Mouse (Mus musculus) lung, embryonic 16.5 days (tissue): ENCODE measurements at regions not wholly inside any gene's neighbourhood (a gene's known extent, or its start where the extent isn't known, plus 50 kb on each side); places are given as distances from the start of the nearest gene placed in this dataset.

Source experiments
- ATAC-seq: fragments of 200-750 bp; cut with Nextera tagmentation; 2 replicates; pipeline ENCODE4 v1.8.0; 2017; ENCODE audit warnings: low read depth, mild to moderate bottlenecking, moderate library complexity
- H3K27ac ChIP-seq: fragments of 300-500 bp; sonication (generic); 2 replicates; pipeline ENCODE4 v1.5.1; 2014; ENCODE audit warnings: mild to moderate bottlenecking, control low read depth, low read length
- H3K27me3 ChIP-seq: fragments of 300-500 bp; sonication (generic); 2 replicates; pipeline ENCODE4 v1.6.1; 2014; ENCODE audit warnings: low read depth, low read length, mixed read lengths; ENCODE audit not compliant: control insufficient read depth, insufficient read depth
- H3K36me3 ChIP-seq: fragments of 300-500 bp; sonication (generic); 2 replicates; pipeline ENCODE4 v1.6.1; 2014; ENCODE audit warnings: low read length; ENCODE audit not compliant: control insufficient read depth, insufficient read depth
- H3K4me1 ChIP-seq: fragments of 300-500 bp; sonication (generic); replicated peaks from 2 replicates; pipeline ENCODE4 v1.6.1; 2014; ENCODE audit warnings: low read length, mixed read lengths; ENCODE audit not compliant: control insufficient read depth, insufficient read depth
- H3K4me2 ChIP-seq: fragments of 300-500 bp; sonication (generic); 2 replicates; pipeline ENCODE4 v1.6.1; 2014; ENCODE audit warnings: low read depth, low read length, control low read depth
- H3K4me3 ChIP-seq: fragments of 300-500 bp; sonication (generic); 2 replicates; pipeline ENCODE4 v1.5.1; 2014; ENCODE audit warnings: mild to moderate bottlenecking, low read length, control low read depth
- H3K9ac ChIP-seq: fragments of 300-500 bp; sonication (generic); 2 replicates; pipeline ENCODE4 v1.6.1; 2014; ENCODE audit warnings: low read length, control low read depth
- H3K9me3 ChIP-seq: fragments of 300-500 bp; sonication (generic); 2 replicates; pipeline ENCODE4 v1.6.1; 2016; ENCODE audit warnings: low read length; ENCODE audit not compliant: control insufficient read depth
- WGBS: fragments of 180-500 bp; shearing (Covaris S2); extraction: QIAGEN DNeasy Blood & Tissue Kit; methylation state at CpG from one replicate; pipeline ENCODE4 v1.1.7; 2014; 5-methylcytosine and 5-hydroxymethylcytosine counted together

- H3K27ac ChIP-seq, result no peak overlapping the region
- H3K4me2 ChIP-seq, result 0 out of 2 replicates have a peak overlapping the region, but pooled peaks have one; percentile 12
- no peaks in the 10 kb centered on the region for H3K36me3 ChIP-seq
- no peaks in the 10 kb centered on the region for H3K27me3 ChIP-seq
- no peaks in the 10 kb centered on the region for H3K9me3 ChIP-seq
- no peaks in the 10 kb centered on the region for H3K4me1 ChIP-seq
- H3K9ac ChIP-seq, result no peak overlapping the region
- ATAC-seq, result peak; percentile 69
- H3K4me3 ChIP-seq, result no peak overlapping the region
Observed at GRCm38 (mm10) chr12:32533641-32534040, 155.1 kb downstream of the Ccdc71l start.

DNA sequence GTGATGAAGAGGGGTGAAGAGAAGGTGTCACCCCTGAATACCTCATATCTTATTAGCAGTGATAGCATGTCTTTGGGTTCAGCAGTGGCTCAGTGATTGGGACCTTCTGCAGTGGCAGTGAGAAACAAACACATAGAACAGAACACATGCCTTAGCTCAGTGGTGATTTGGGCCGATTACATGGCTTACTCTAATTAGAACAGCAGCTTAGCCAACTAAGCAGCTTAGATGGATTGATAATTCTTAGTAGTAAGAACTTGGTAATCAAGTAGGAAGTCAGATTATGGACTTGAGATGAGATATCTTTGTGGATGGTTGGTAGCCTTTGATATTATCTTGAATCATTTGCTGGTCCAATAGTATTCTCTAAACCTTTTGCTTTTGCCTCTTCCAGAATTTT lies 167.0 kb downstream of the Ccdc71l start:
- Histone ChIP-seq H3K9ac (no peak overlapping the region), H3K4me1 (no peaks in the 10 kb centered on the region), H3K4me2 (no peak overlapping the region), H3K27me3 (no peaks in the 10 kb centered on the region), H3K4me3 (no peak overlapping the region), H3K9me3 (peaks cover 5% of the 10 kb centered on the region; the same call in 1 of the 2 replicates), H3K36me3 (no peaks in the 10 kb centered on the region), H3K27ac (no peak overlapping the region)
- 67% methylated on average over 1 of the region's 1 CpGs for WGBS
- ATAC-seq, result no peak

GRCm38 (mm10) chr12:32546356-32546755 lies 167.9 kb downstream of the Ccdc71l start:
- Histone ChIP-seq H3K27me3 (no peaks in the 10 kb centered on the region), H3K4me2 (no peak overlapping the region), H3K9me3 (peaks cover 5% of the 10 kb centered on the region; the same call in 1 of the 2 replicates), H3K27ac (no peak overlapping the region), H3K36me3 (no peaks in the 10 kb centered on the region), H3K4me3 (no peak overlapping the region), H3K4me1 (no peaks in the 10 kb centered on the region), H3K9ac (no peak overlapping the region)
- ATAC-seq, result no peak

DNA sequence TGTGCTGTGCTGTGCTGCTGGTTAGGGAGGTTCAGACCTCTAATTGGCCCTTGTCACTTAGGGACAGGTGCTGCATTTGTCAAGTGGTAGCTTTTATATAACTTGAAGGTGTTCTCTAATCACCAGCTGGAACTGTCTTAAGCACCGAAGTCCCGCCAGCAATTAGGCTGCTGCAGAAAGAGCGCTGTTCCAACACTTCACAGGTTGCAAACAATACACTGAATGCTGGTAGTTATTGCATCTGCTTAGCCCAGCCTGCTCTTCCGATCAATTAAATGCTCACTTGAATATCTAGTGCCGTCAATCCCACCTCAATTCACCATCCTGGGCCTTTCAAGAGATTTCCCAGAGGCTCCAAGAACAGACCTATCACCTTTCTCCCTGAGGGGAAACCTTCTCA lies 175.3 kb downstream of the Ccdc71l start:
- H3K4me1 ChIP-seq, result no peaks in the 10 kb centered on the region
- ATAC-seq, result no peak
- no peak overlapping the region for H3K4me2 ChIP-seq
- no peaks in the 10 kb centered on the region; the same call in 1 of the 2 replicates for H3K9me3 ChIP-seq
- H3K27ac ChIP-seq, result no peak overlapping the region
- H3K27me3 ChIP-seq, result no peaks in the 10 kb centered on the region
- no peak overlapping the region for H3K9ac ChIP-seq
- no peaks in the 10 kb centered on the region for H3K36me3 ChIP-seq
- WGBS, result 72% methylated on average over 5 of the region's 5 CpGs
- no peak overlapping the region for H3K4me3 ChIP-seq

GRCm38 (mm10) chr12:32567777-32568176 lies 189.3 kb downstream of the Ccdc71l start:
- ATAC-seq, result no peak
- H3K9me3 ChIP-seq, result no peaks in the 10 kb centered on the region
- H3K4me3 ChIP-seq, result no peak overlapping the region
- no peaks in the 10 kb centered on the region for H3K27me3 ChIP-seq
- H3K4me1 ChIP-seq, result no peaks in the 10 kb centered on the region
- no peaks in the 10 kb centered on the region for H3K36me3 ChIP-seq
- 78% methylated on average over 3 of the region's 3 CpGs for WGBS
- H3K4me2 ChIP-seq, result no peak overlapping the region
- H3K27ac ChIP-seq, result no peak overlapping the region
- no peak overlapping the region for H3K9ac ChIP-seq

- no peak for ATAC-seq
- WGBS, result 72% methylated on average over 6 of the region's 6 CpGs
- no peaks in the 10 kb centered on the region for H3K4me1 ChIP-seq
Observed at GRCm38 (mm10) chr12:32581304-32581703, 202.8 kb downstream of the Ccdc71l start.

DNA sequence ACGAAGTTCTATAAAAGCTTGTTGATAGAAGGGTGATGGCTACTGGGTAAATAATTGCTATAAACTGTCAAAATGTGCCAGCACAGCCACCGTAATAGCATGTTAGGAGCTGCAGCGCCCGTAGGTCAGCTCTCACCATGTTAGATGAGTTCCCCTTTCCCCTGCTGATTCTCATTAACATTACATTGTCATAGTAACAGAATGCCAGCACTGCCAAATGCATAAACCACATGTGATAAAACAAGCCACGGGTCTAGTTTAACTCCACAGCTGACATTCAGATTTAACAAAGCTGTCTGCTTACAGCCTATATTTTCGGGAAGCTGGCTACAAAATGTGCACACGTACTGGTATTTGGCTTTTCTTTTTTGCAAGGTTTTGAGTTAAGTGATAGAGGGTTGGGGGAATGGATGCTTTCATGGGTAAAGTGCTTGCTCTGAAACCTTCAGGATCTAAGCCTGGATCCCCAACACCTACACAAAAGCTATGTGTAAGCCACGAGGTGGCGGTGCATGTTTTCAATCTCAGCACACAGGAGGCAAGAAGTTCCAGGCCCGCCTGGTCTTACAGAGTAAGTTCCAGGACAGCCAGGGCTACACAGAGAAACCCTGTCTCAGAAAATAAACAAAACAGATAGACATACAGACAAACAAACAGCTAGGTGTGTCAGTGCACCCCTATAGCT lies 217.1 kb upstream of the Nampt start:
- H3K36me3 ChIP-seq, result no peaks in the 10 kb centered on the region
- 66% methylated on average over 10 of the region's 10 CpGs for WGBS
- no peaks in the 10 kb centered on the region for H3K27me3 ChIP-seq
- H3K9me3 ChIP-seq, result no peaks in the 10 kb centered on the region
- H3K4me2 ChIP-seq, result no peak overlapping the region
- ATAC-seq, result no peak
- no peak overlapping the region for H3K27ac ChIP-seq
- no peaks in the 10 kb centered on the region for H3K4me1 ChIP-seq
- H3K9ac ChIP-seq, result no peak overlapping the region
- H3K4me3 ChIP-seq, result no peak overlapping the region

More at GRCm38 (mm10) chr12:32581304-32581703, 202.8 kb downstream of the Ccdc71l start:
- Histone ChIP-seq H3K9me3 (no peaks in the 10 kb centered on the region), H3K27ac (no peak overlapping the region), H3K36me3 (no peaks in the 10 kb centered on the region), H3K4me2 (no peak overlapping the region), H3K27me3 (no peaks in the 10 kb centered on the region), H3K4me3 (no peak overlapping the region), H3K9ac (no peak overlapping the region)

DNA sequence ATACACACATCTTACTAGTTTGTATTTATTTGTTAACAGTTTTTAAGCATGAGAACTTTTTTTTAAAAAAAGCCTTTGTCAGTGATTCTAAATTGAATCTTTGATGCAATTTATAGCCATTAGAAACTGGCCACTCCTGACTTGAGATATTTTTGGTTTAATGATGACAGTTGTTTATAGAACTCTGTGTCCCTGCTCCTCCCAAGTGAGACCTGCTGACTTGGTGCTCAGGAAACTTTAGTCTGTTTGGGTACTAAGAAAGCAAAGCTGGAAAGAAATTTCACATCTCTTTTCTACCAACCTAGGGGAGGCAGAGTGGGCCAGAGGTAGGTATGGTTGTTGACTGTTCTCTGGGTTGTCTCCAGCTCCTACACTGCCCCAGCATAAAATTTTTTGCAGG lies 214.0 kb upstream of the Nampt start:
- H3K9me3 ChIP-seq, result no peaks in the 10 kb centered on the region
- no peaks in the 10 kb centered on the region for H3K27me3 ChIP-seq
- H3K36me3 ChIP-seq, result no peaks in the 10 kb centered on the region
- H3K4me2 ChIP-seq, result no peak overlapping the region
- H3K9ac ChIP-seq, result no peak overlapping the region
- no peak overlapping the region for H3K27ac ChIP-seq
- H3K4me3 ChIP-seq, result no peak overlapping the region
- ATAC-seq, result no peak
- no peaks in the 10 kb centered on the region for H3K4me1 ChIP-seq

DNA sequence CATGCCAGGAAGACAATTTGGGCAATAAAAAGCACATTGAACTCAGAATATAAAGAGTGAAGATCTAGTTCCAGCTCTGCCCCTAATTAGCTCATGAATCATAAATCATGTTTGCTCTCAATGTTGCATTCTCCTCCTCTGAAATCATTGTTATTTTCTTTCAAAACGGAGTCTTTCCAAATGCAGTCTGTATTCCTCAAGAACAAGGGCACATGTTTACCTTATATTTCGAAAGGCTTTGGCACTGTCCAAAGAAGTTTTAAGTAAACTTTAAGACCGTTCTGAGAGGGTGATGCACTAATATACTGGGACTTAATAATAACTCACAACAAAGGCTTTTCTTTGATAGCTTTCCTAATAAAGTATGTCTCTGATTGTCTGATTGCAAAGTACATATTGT lies 204.3 kb upstream of the Nampt start:
- no peak overlapping the region for H3K4me3 ChIP-seq
- H3K9me3 ChIP-seq, result no peaks in the 10 kb centered on the region
- no peak overlapping the region for H3K9ac ChIP-seq
- no peaks in the 10 kb centered on the region for H3K27me3 ChIP-seq
- no peak overlapping the region for H3K4me2 ChIP-seq
- 34% methylated on average over 3 of the region's 3 CpGs for whole genome bisulfite sequencing
- H3K36me3 ChIP-seq, result no peaks in the 10 kb centered on the region
- peaks cover 4% of the 10 kb centered on the region; the same call in 1 of the 2 replicates for H3K4me1 ChIP-seq
- no peak for ATAC-seq
- no peak overlapping the region for H3K27ac ChIP-seq

GRCm38 (mm10) chr12:32616086-32616485 lies 203.3 kb upstream of the Nampt start:
- Histone ChIP-seq H3K36me3 (no peaks in the 10 kb centered on the region), H3K27ac (no peak overlapping the region; the same call in 1 of the 2 replicates), H3K9ac (no peak overlapping the region), H3K4me3 (no peak overlapping the region), H3K27me3 (no peaks in the 10 kb centered on the region), H3K4me2 (no peak overlapping the region), H3K9me3 (no peaks in the 10 kb centered on the region), H3K4me1 (peaks cover 4% of the 10 kb centered on the region; the same call in 1 of the 2 replicates)
- peak; percentile 54 for ATAC-seq
- WGBS, result 68% methylated on average over 5 of the region's 5 CpGs
